Mouse (Mus musculus) CD4-positive, CD25-positive, alpha-beta regulatory T cell (primary cell): Measurements from ENCODE around the gene Rtl6. TPM values are rescaled to one million over a fixed set of nuclear protein-coding genes. Genes with fewer than 3 reads are reported as not detected.

Source experiments
- polyA plus RNA-seq: library from polyadenylated mRNA; unstranded; fragments of 100-300 nt; shearing (Covaris generic); gene quantifications from one replicate; pipeline ENCODE4 v1.2.1, GENCODE M21; 2017

Rtl6 gene
- 5.9 TPM for polyA plus RNA-seq

GRCm38 (mm10) chr15:84557189-84557921 lies at the start of gene Rtl6:
TSS of gene Rtl6 (minus strand) at chr15:84557823.

Other genes starting within 250 kb of the Rtl6 start
- 126 TPM for gene Parvg, start 233.8 kb downstream of the Rtl6 start, polyA plus RNA-seq
- gene Shisal1, start 110.7 kb downstream of the Rtl6 start, polyA plus RNA-seq = 0.12 TPM
- 0.57 TPM for gene Prr5, start 111.8 kb upstream of the Rtl6 start, polyA plus RNA-seq
- not detected for gene Arhgap8, start 162.2 kb upstream of the Rtl6 start, polyA plus RNA-seq